Mouse (Mus musculus) ES-Bruce4 (cell line): ENCODE measurements around the gene Ggcx.

ENCODE experiments used
- CTCF ChIP-seq: IDR thresholded peaks from one replicate; pipeline ENCODE4 v1.8.1; 2011; ENCODE audit warnings: low read depth, low read length
- POLR2A ChIP-seq: IDR thresholded peaks from one replicate; pipeline ENCODE4 v1.8.1; 2011; ENCODE audit warnings: low read length; ENCODE audit not compliant: insufficient read depth

GRCm38 (mm10) chr6:72425646-72426045 is 11.5 kb downstream of the Ggcx start:
- TF ChIP-seq POLR2A (no peak), CTCF (no peak)
